Mouse (Mus musculus) bone marrow, adult 2 months (tissue): ENCODE data around the gene Ebf4. TPM values are rescaled to one million over a fixed set of nuclear protein-coding genes. Genes with fewer than 3 reads are reported as not detected.

Experiments
- H3K27ac ChIP-seq: fragments of 200-500 bp; 2 replicates; pipeline ENCODE4 v1.5.1; 2012; ENCODE audit warnings: low read depth, mild to moderate bottlenecking, control low read depth, inconsistent platforms, low read length; ENCODE audit not compliant: control insufficient read depth, poor library complexity, insufficient read depth
- H3K4me1 ChIP-seq: fragments of 200-500 bp; 2 replicates; pipeline ENCODE4 v1.6.1; 2011; ENCODE audit warnings: low read length; ENCODE audit not compliant: control insufficient read depth, insufficient read depth
- H3K4me3 ChIP-seq: fragments of 200-500 bp; replicated peaks from 2 replicates; pipeline ENCODE3; 2011; ENCODE audit warnings: mild to moderate bottlenecking, low read depth, low read length, control low read depth; ENCODE audit not compliant: control insufficient read depth
- CTCF ChIP-seq: fragments of 200-500 bp; IDR thresholded peaks from 2 replicates; pipeline ENCODE4 v1.5.1; 2011; ENCODE audit warnings: low read length, control low read depth; ENCODE audit not compliant: control insufficient read depth, insufficient read depth
- POLR2A ChIP-seq: fragments of 200-500 bp; IDR thresholded peaks from 2 replicates; pipeline ENCODE4 v1.6.1; 2011; ENCODE audit warnings: low read depth, mild to moderate bottlenecking, control low read depth, low read length, borderline replicate concordance; ENCODE audit not compliant: control insufficient read depth
- WGBS: fragments of 180-500 bp; shearing (Covaris S2); methylation state at CpG from one replicate; pipeline ENCODE4 v1.1.7; 2018; 5-methylcytosine and 5-hydroxymethylcytosine counted together
- polyA plus RNA-seq: library from polyadenylated mRNA; stranded (reverse); fragments of >200 nt; gene quantifications from 2 replicates; pipeline ENCODE4 v1.2.4, GENCODE M21; 2011; ENCODE audit warnings: low replicate concordance; ENCODE audit not compliant: missing spikeins, insufficient read depth, insufficient read length

Ebf4 gene
- polyA plus RNA-seq, 1 experiment: not detected

GRCm38 (mm10) chr2:130273732-130274131 is 21.2 kb upstream of the Ebf4 start:
- TF ChIP-seq POLR2A (no peak), CTCF (no peak)
- H3K27ac ChIP-seq: peak overlapping the region; percentile 74
- peaks cover 3% of the 10 kb centered on the region; the same call in 1 of the 2 replicates for H3K4me1 ChIP-seq
- peak overlapping the region; percentile 88 for H3K4me3 ChIP-seq
- 1% methylated on average over 14 of the region's 14 CpGs for WGBS

GRCm38 (mm10) chr2:130274149-130274861 is 20.7 kb upstream of the Ebf4 start, which contains the start of gene Nop56:
TSS of gene Nop56 (plus strand) at chr2:130274430.
- H3K4me3 ChIP-seq: peak within 1 kb of the TSS; percentile 92
- TF ChIP-seq CTCF (peak; percentile 13; the same call in 1 of the 2 replicates), POLR2A (peak; percentile 98)
- peaks cover 3% of the 10 kb centered on the region; the same call in 1 of the 2 replicates for H3K4me1 ChIP-seq
- WGBS: under 1% methylated on average over 68 of the region's 68 CpGs
- peak within 1 kb of the TSS; percentile 74 for H3K27ac ChIP-seq

GRCm38 (mm10) chr2:130274862-130275261 is 20.1 kb upstream of the Ebf4 start:
- Histone ChIP-seq H3K27ac (no peak overlapping the region), H3K4me1 (peaks cover 3% of the 10 kb centered on the region; the same call in 1 of the 2 replicates), H3K4me3 (peak overlapping the region; percentile 92)
- no peak for TF ChIP-seq CTCF
- TF ChIP-seq POLR2A: no peak
- WGBS: 2% methylated on average over 10 of the region's 10 CpGs

- Histone ChIP-seq H3K4me1 (peaks cover 3% of the 10 kb centered on the region; the same call in 1 of the 2 replicates), H3K4me3 (peak overlapping the region; percentile 18), H3K27ac (no peak overlapping the region)
- 39% methylated on average over 6 of the region's 6 CpGs for WGBS
- peak; percentile 71 for TF ChIP-seq CTCF
- TF ChIP-seq POLR2A: no peak
These were observed 19.3 kb upstream of the Ebf4 start for GRCm38 (mm10) chr2:130275649-130276048.

GRCm38 (mm10) chr2:130279600-130280091 is 15.3 kb upstream of the Ebf4 start:
- 57% methylated on average over 8 of the region's 8 CpGs for WGBS
- Histone ChIP-seq H3K4me3 (no peak overlapping the region), H3K27ac (no peak overlapping the region), H3K4me1 (peaks cover 3% of the 10 kb centered on the region; the same call in 1 of the 2 replicates)
- TF ChIP-seq CTCF (no peak), POLR2A (no peak)

GRCm38 (mm10) chr2:130280224-130280623 is 14.7 kb upstream of the Ebf4 start:
- 60% methylated on average over 7 of the region's 7 CpGs for WGBS
- Histone ChIP-seq H3K27ac (no peak overlapping the region), H3K4me1 (peaks cover 3% of the 10 kb centered on the region; the same call in 1 of the 2 replicates), H3K4me3 (no peak overlapping the region)
- TF ChIP-seq CTCF (no peak), POLR2A (no peak)

GRCm38 (mm10) chr2:130280818-130281217 is 14.2 kb upstream of the Ebf4 start:
- no peak overlapping the region for H3K27ac ChIP-seq
- no peak overlapping the region for H3K4me3 ChIP-seq
- WGBS: 69% methylated on average over 4 of the region's 4 CpGs
- TF ChIP-seq POLR2A (no peak), CTCF (no peak)
- no peaks in the 10 kb centered on the region; the same call in 1 of the 2 replicates for H3K4me1 ChIP-seq

GRCm38 (mm10) chr2:130283854-130284654 is 10.9 kb upstream of the Ebf4 start, which contains the start of gene Idh3b:
TSS of gene Idh3b (minus strand) at chr2:130284547.
- Histone ChIP-seq H3K4me3 (peak within 1 kb of the TSS; percentile 90), H3K27ac (peak within 1 kb of the TSS; percentile 50), H3K4me1 (no peaks in the 10 kb centered on the region; the same call in 1 of the 2 replicates)
- under 1% methylated on average over 51 of the region's 51 CpGs for WGBS
- peak; percentile 82; the same call in 1 of the 2 replicates for TF ChIP-seq POLR2A
- 0 out of 2 replicates have a peak, but pooled peaks have one; percentile 9 for TF ChIP-seq CTCF
